In genomic region chr11:7065388-7065787, GRCm38 (mm10) we compare ENCODE assay signal across 11 mouse cellular contexts. TPM values are rescaled to one million over a fixed set of nuclear protein-coding genes. Genes with fewer than 3 reads are reported as not detected.
DNase-seq lines count a peak whose midpoint lies in the region; ATAC-seq and TF ChIP-seq lines count a peak whose summit lies in the region.
"Had no signal": no experiment of that assay in that cellular context is flagged by ENCODE, and none has a peak within 500 bp of the region (broad histone marks: within the 10 kb centered on the region; RNA-seq: fewer than 3 reads in every experiment).

No protein-coding gene starts in this region.

- WGBS in intestine, embryonic 14.5 days: 12% methylated on average over 4 of the region's 4 CpGs
- WGBS in intestine, postnatal 0 days: 22% methylated on average over 4 of the region's 4 CpGs
- 7% methylated on average over 4 of the region's 4 CpGs for WGBS in embryonic facial prominence, embryonic 10.5 days
- WGBS in hindbrain, embryonic 12.5 days: 6% methylated on average over 4 of the region's 4 CpGs
- whole genome bisulfite sequencing in midbrain, embryonic 16.5 days: 25% methylated on average over 4 of the region's 4 CpGs

- no peak for ATAC-seq in intestine, embryonic 14.5 days (replicated peaks; ENCODE audit: low FRiP score, low TSS enrichment, low read depth)
- ATAC-seq in intestine, postnatal 0 days: no peak
- no peak for ATAC-seq in hindbrain, embryonic 12.5 days (ENCODE audit: low FRiP score)
- ATAC-seq in midbrain, embryonic 16.5 days: no peak
- ATAC-seq: liver, postnatal 0 days had no signal

- H3K9me3 ChIP-seq in intestine, embryonic 14.5 days (ENCODE audit: control insufficient read depth, low read length): no peaks in the 10 kb centered on the region
- no peaks in the 10 kb centered on the region for H3K9me3 ChIP-seq in intestine, postnatal 0 days (ENCODE audit: control insufficient read depth)
- no peaks in the 10 kb centered on the region for H3K9me3 ChIP-seq in embryonic facial prominence, embryonic 10.5 days
- no peaks in the 10 kb centered on the region for H3K9me3 ChIP-seq in hindbrain, embryonic 12.5 days (replicated peaks)
- no peaks in the 10 kb centered on the region for H3K9me3 ChIP-seq in midbrain, embryonic 16.5 days (replicated peaks; ENCODE audit: control insufficient read depth, low read length, poor library complexity, severe bottlenecking)

- H3K27ac ChIP-seq in intestine, embryonic 14.5 days (ENCODE audit: low read depth): no peak overlapping the region
- H3K27ac ChIP-seq in intestine, postnatal 0 days (ENCODE audit: low read depth, low read length): no peak overlapping the region
- no peak overlapping the region for H3K27ac ChIP-seq in embryonic facial prominence, embryonic 10.5 days (replicated peaks)
- H3K27ac ChIP-seq in hindbrain, embryonic 12.5 days: no peak overlapping the region
- no peak overlapping the region for H3K27ac ChIP-seq in midbrain, embryonic 16.5 days (ENCODE audit: low read length)

- no peak for DNase-seq in intestine, embryonic 14.5 days (ENCODE audit: low spot score)
- no peak for DNase-seq in embryonic facial prominence, embryonic 10.5 days (ENCODE audit: low spot score)
- DNase-seq in left cerebral cortex, adult 8-10 months (ENCODE audit: low spot score in 2 of 2): no peak
- DNase-seq in gastrocnemius, postnatal 25 days: no peak
- DNase-seq in T-cell, adult 2 months (ENCODE audit: low spot score): no peak
- DNase-seq: adrenal gland, postnatal 14 days; heart, adult 18-20 months; liver, postnatal 0 days had no signal

- no peak for TF ChIP-seq CTCF in intestine, postnatal 0 days (IDR thresholded peaks at IDR 0.05; ENCODE audit: low read depth)

- peaks cover 9% of the 10 kb centered on the region; the same call in 1 of the 2 replicates for H3K4me1 ChIP-seq in intestine, embryonic 14.5 days (replicated peaks; ENCODE audit: control insufficient read depth, insufficient read depth, low read length)
- 0 out of 2 replicates have a peak, but pooled peaks cover 3% of the 10 kb centered on the region for H3K4me1 ChIP-seq in intestine, postnatal 0 days (replicated peaks; ENCODE audit: control insufficient read depth, insufficient read depth, low read length)
- peaks cover 36% of the 10 kb centered on the region for H3K4me1 ChIP-seq in embryonic facial prominence, embryonic 10.5 days
- H3K4me1 ChIP-seq in hindbrain, embryonic 12.5 days: peaks cover 19% of the 10 kb centered on the region
- peaks cover 24% of the 10 kb centered on the region for H3K4me1 ChIP-seq in midbrain, embryonic 16.5 days (ENCODE audit: control insufficient read depth, insufficient read depth, low read length)

- no peak overlapping the region for H3K9ac ChIP-seq in intestine, embryonic 14.5 days (ENCODE audit: low read length)
- H3K9ac ChIP-seq in intestine, postnatal 0 days (ENCODE audit: low read depth, low read length): no peak overlapping the region
- no peak overlapping the region for H3K9ac ChIP-seq in hindbrain, embryonic 12.5 days
- peak overlapping the region; percentile 78 for H3K9ac ChIP-seq in midbrain, embryonic 16.5 days (ENCODE audit: low read depth, low read length)
- H3K9ac ChIP-seq: liver, postnatal 0 days had no signal

- H3K4me3 ChIP-seq in intestine, embryonic 14.5 days (ENCODE audit: low read depth, low read length): peak overlapping the region; percentile 53; the same call in 1 of the 2 replicates
- H3K4me3 ChIP-seq in intestine, postnatal 0 days (ENCODE audit: low read depth, low read length): no peak overlapping the region
- H3K4me3 ChIP-seq in embryonic facial prominence, embryonic 10.5 days: peak overlapping the region; percentile 72; the same call in 1 of the 2 replicates
- peak overlapping the region; percentile 63; the same call in 1 of the 2 replicates for H3K4me3 ChIP-seq in hindbrain, embryonic 12.5 days
- H3K4me3 ChIP-seq in midbrain, embryonic 16.5 days (ENCODE audit: low read depth, low read length): peak overlapping the region; percentile 78

- peaks cover 57% of the 10 kb centered on the region for H3K27me3 ChIP-seq in intestine, embryonic 14.5 days (replicated peaks; ENCODE audit: control insufficient read depth, insufficient read depth, low read length)
- peaks cover 35% of the 10 kb centered on the region for H3K27me3 ChIP-seq in intestine, postnatal 0 days (replicated peaks; ENCODE audit: control insufficient read depth, insufficient read depth, low read length)
- H3K27me3 ChIP-seq in embryonic facial prominence, embryonic 10.5 days (replicated peaks; ENCODE audit: low read depth, poor library complexity, severe bottlenecking): peaks cover 72% of the 10 kb centered on the region
- H3K27me3 ChIP-seq in hindbrain, embryonic 12.5 days: peaks cover 56% of the 10 kb centered on the region
- no peaks in the 10 kb centered on the region for H3K27me3 ChIP-seq in midbrain, embryonic 16.5 days (ENCODE audit: control insufficient read depth, insufficient read depth, low read depth, low read length)

- H3K4me2 ChIP-seq in intestine, embryonic 14.5 days (ENCODE audit: low read length): peak overlapping the region; percentile 82; the same call in 1 of the 2 replicates
- no peak overlapping the region for H3K4me2 ChIP-seq in intestine, postnatal 0 days (replicated peaks; ENCODE audit: low read depth)
- H3K4me2 ChIP-seq in hindbrain, embryonic 12.5 days (replicated peaks): peak overlapping the region; percentile 94
- H3K4me2 ChIP-seq in midbrain, embryonic 16.5 days (ENCODE audit: low read length): peak overlapping the region; percentile 82

- no peaks in the 10 kb centered on the region for H3K36me3 ChIP-seq in intestine, embryonic 14.5 days (ENCODE audit: control insufficient read depth, insufficient read depth, low read length)
- H3K36me3 ChIP-seq in intestine, postnatal 0 days (ENCODE audit: control insufficient read depth, insufficient read depth): no peaks in the 10 kb centered on the region
- no peaks in the 10 kb centered on the region for H3K36me3 ChIP-seq in embryonic facial prominence, embryonic 10.5 days (replicated peaks)
- H3K36me3 ChIP-seq in hindbrain, embryonic 12.5 days: no peaks in the 10 kb centered on the region
- no peaks in the 10 kb centered on the region for H3K36me3 ChIP-seq in midbrain, embryonic 16.5 days (ENCODE audit: control insufficient read depth, insufficient read depth, low read length)

RNA-seq across cellular contexts. Expression of gene Adcy1, which starts 2.1 kb away (rescaled TPM):
- 1.9 and 2.1 TPM in 2 replicates for polyA plus RNA-seq in intestine, embryonic 14.5 days (2014; fragmentation: Nextera tagmentation; extraction: Ambion mirVana)
- 0.40 and 0.52 TPM in 2 replicates for polyA plus RNA-seq in intestine, postnatal 0 days (2015; fragmentation: Nextera tagmentation; extraction: Ambion mirVana)
- polyA plus RNA-seq in embryonic facial prominence, embryonic 10.5 days (2016; fragmentation: Nextera tagmentation; extraction: Ambion mirVana): 0.73 and 1.2 TPM in 2 replicates
- polyA plus RNA-seq in hindbrain, embryonic 12.5 days (2016; fragmentation: Nextera tagmentation; extraction: Ambion mirVana): 2.1 and 2.2 TPM in 2 replicates
- 9.9 and 10.9 TPM in 2 replicates for polyA plus RNA-seq in midbrain, embryonic 16.5 days (2015; fragmentation: Nextera tagmentation; extraction: Ambion mirVana)
- total RNA-seq in left cerebral cortex, adult 8-10 months (2022): 100 to 1,000 TPM; 239 to 296 (median 267) TPM
- total RNA-seq in gastrocnemius, postnatal 25 days (2021): 1 to 10 TPM; 1.2 to 1.6 TPM
